Comparison of ENCODE assay signal across 15 mouse cellular contexts in genomic region chr3:51159322-51159721, GRCm38 (mm10).
"Had no signal": no experiment of that assay in that cellular context is flagged by ENCODE, and none has a peak within 500 bp of the region (broad histone marks: within the 10 kb centered on the region; RNA-seq: fewer than 3 reads in every experiment).

No protein-coding gene starts in this region.

- H3K4me3 ChIP-seq: limb, embryonic 12.5 days; liver, embryonic 15.5 days; myocyte; neural tube, embryonic 15.5 days; stomach, embryonic 15.5 days had no signal

- H3K9ac ChIP-seq: limb, embryonic 12.5 days; liver, embryonic 15.5 days; lung, embryonic 14.5 days; neural tube, embryonic 15.5 days; stomach, embryonic 15.5 days had no signal

- H3K27me3 ChIP-seq: limb, embryonic 12.5 days; liver, embryonic 15.5 days; neural tube, embryonic 15.5 days; stomach, embryonic 15.5 days had no signal

- H3K27ac ChIP-seq: kidney, postnatal 0 days; limb, embryonic 12.5 days; neural tube, embryonic 15.5 days; stomach, embryonic 15.5 days had no signal

- H3K9me3 ChIP-seq: limb, embryonic 12.5 days; liver, embryonic 15.5 days; neural tube, embryonic 15.5 days; stomach, embryonic 15.5 days had no signal

- DNase-seq: kidney, adult 11 months; kidney, adult 9 months; kidney, postnatal 36 days; liver; lung, postnatal 10 days; lung, postnatal 4 days; right cerebral cortex, postnatal 14 days; thymus, postnatal 36 days had no signal

- H3K4me2 ChIP-seq: limb, embryonic 12.5 days; liver, embryonic 15.5 days; lung, embryonic 14.5 days; neural tube, embryonic 15.5 days; stomach, embryonic 15.5 days had no signal

- H3K36me3 ChIP-seq: limb, embryonic 12.5 days; liver, embryonic 15.5 days; neural tube, embryonic 15.5 days; stomach, embryonic 15.5 days had no signal
